Mouse (Mus musculus): ENCODE results near the gene Naa15.

DNA sequence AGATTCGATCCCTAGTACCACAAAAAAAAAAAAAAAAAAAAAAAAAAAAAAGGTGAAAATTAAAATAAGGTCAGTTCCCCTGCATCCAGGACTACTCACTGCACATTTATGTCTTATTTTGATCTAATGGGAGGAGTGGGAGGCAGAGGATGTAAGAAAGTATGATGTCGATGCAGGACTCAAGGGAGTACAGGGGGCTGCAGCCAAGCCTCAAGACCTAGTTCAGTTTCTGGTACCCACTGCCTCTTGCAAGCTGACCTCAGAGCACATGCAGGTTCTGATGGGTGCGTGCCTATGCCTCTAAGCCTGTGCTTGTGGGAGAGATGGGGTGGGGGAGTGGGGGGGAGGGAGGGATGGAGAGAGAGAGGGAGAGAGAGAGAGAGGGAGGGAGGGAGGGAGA, 20.1 kb upstream of the Naa15 start:
- TF ChIP-seq CTCF (conservative IDR thresholded peaks at IDR 0.05; ENCODE audit: insufficient read depth, insufficient read length, low read depth, low read length) = no peak
- no peak for TF ChIP-seq POLR2A (IDR thresholded peaks at IDR 0.05; ENCODE audit: low read depth, low read length)
